Mouse (Mus musculus) forebrain, embryonic 14.5 days (tissue): Measurements from ENCODE around the gene Olfr38. TPM values are rescaled to one million over a fixed set of nuclear protein-coding genes. Genes with fewer than 3 reads are reported as not detected.

ENCODE experiments used
- ATAC-seq: fragments of 200-750 bp; cut with Nextera tagmentation; 2 replicates; pipeline ENCODE4 v1.8.0; 2017; ENCODE audit warnings: mild to moderate bottlenecking, moderate library complexity
- DNase-seq: peaks from one replicate; pipeline ENCODE4 v3.0.0-alpha.2; 2015; ENCODE audit warnings: low spot score
- H3K27ac ChIP-seq: fragments of 300-500 bp; sonication (generic); 2 replicates; pipeline ENCODE4 v1.5.1; 2014; ENCODE audit warnings: low read depth, mild to moderate bottlenecking, control low read depth, low read length, moderate library complexity
- H3K27me3 ChIP-seq: fragments of 300-500 bp; sonication (generic); replicated peaks from 2 replicates; pipeline ENCODE4 v1.6.1; 2014; ENCODE audit warnings: low read length, control low read depth, mixed read lengths; ENCODE audit not compliant: control insufficient read depth, insufficient read depth
- H3K36me3 ChIP-seq: fragments of 300-500 bp; sonication (generic); 2 replicates; pipeline ENCODE4 v1.6.1; 2014; ENCODE audit warnings: low read length, control low read depth; ENCODE audit not compliant: control insufficient read depth, insufficient read depth
- H3K4me1 ChIP-seq: fragments of 300-500 bp; sonication (generic); 2 replicates; pipeline ENCODE4 v1.6.1; 2014; ENCODE audit warnings: antibody characterized with exemption, low read length, control low read depth; ENCODE audit not compliant: control insufficient read depth, insufficient read depth
- H3K4me2 ChIP-seq: fragments of 300-500 bp; sonication (generic); 2 replicates; pipeline ENCODE4 v1.6.1; 2014; ENCODE audit warnings: mild to moderate bottlenecking, control low read depth, low read length
- H3K4me3 ChIP-seq: fragments of 300-500 bp; sonication (generic); 2 replicates; pipeline ENCODE4 v1.5.1; 2014; ENCODE audit warnings: low read depth, low read length, control low read depth
- H3K9ac ChIP-seq: fragments of 300-500 bp; sonication (generic); 2 replicates; pipeline ENCODE4 v1.6.1; 2014; ENCODE audit warnings: mild to moderate bottlenecking, low read length, control low read depth, moderate library complexity
- H3K9me3 ChIP-seq: fragments of 300-500 bp; sonication (generic); replicated peaks from 2 replicates; pipeline ENCODE4 v1.6.1; 2016; ENCODE audit warnings: low read length, control low read depth, mixed read lengths; ENCODE audit not compliant: control insufficient read depth
- WGBS: fragments of 180-500 bp; shearing (Covaris S2); extraction: QIAGEN DNeasy Blood & Tissue Kit; methylation state at CpG from one replicate; pipeline ENCODE4 v1.1.7; 2014; 5-methylcytosine and 5-hydroxymethylcytosine counted together
- polyA plus RNA-seq: library from polyadenylated mRNA; unstranded; fragments of >200 nt; fragmentation: Nextera tagmentation; extraction: Ambion mirVana; gene quantifications from 2 replicates; pipeline ENCODE4 v1.2.1, GENCODE M21; 2014

The Olfr38 gene
- not detected in 2 replicates for polyA plus RNA-seq

GRCm38 (mm10) chr6:42756104-42756503 is at the start of gene Olfr38:
TSS of gene Olfr38 (plus strand) at chr6:42756404.
- WGBS = 83% methylated on average over 1 of the region's 1 CpGs
- Histone ChIP-seq H3K27ac (no peak within 1 kb of the TSS), H3K4me3 (no peak within 1 kb of the TSS), H3K4me1 (no peaks in the 10 kb centered on the region), H3K9me3 (no peaks in the 10 kb centered on the region), H3K27me3 (no peaks in the 10 kb centered on the region), H3K4me2 (no peak within 1 kb of the TSS), H3K36me3 (no peaks in the 10 kb centered on the region), H3K9ac (no peak within 1 kb of the TSS)
- DNase-seq (no peak), ATAC-seq (no peak)

GRCm38 (mm10) chr6:42709291-42710211 is 46.7 kb upstream of the Olfr38 start, which contains the start of gene Tcaf1:
TSS of gene Tcaf1 (minus strand) at chr6:42710088.
- DNase-seq (peak; percentile 95), ATAC-seq (peak; percentile 100)
- H3K4me1 ChIP-seq = peaks cover 16% of the 10 kb centered on the region
- H3K27me3 ChIP-seq = no peaks in the 10 kb centered on the region
- H3K9ac ChIP-seq = peak within 1 kb of the TSS; percentile 94
- no peaks in the 10 kb centered on the region for H3K36me3 ChIP-seq
- under 1% methylated on average over 28 of the region's 28 CpGs for WGBS
- H3K4me3 ChIP-seq = peak within 1 kb of the TSS; percentile 73
- H3K9me3 ChIP-seq = no peaks in the 10 kb centered on the region
- H3K27ac ChIP-seq = peak within 1 kb of the TSS; percentile 98
- peak within 1 kb of the TSS; percentile 67 for H3K4me2 ChIP-seq

GRCm38 (mm10) chr6:42714668-42715067 is 41.5 kb upstream of the Olfr38 start:
- H3K27me3 ChIP-seq = no peaks in the 10 kb centered on the region
- no peak for ATAC-seq
- 77% methylated on average over 8 of the region's 8 CpGs for WGBS
- no peak overlapping the region for H3K4me2 ChIP-seq
- DNase-seq = no peak
- H3K9ac ChIP-seq = no peak overlapping the region
- H3K4me1 ChIP-seq = no peaks in the 10 kb centered on the region
- H3K9me3 ChIP-seq = no peaks in the 10 kb centered on the region
- H3K27ac ChIP-seq = no peak overlapping the region
- H3K4me3 ChIP-seq = no peak overlapping the region
- H3K36me3 ChIP-seq = no peaks in the 10 kb centered on the region

GRCm38 (mm10) chr6:42717973-42718372 is 38.2 kb upstream of the Olfr38 start:
- Histone ChIP-seq H3K9me3 (no peaks in the 10 kb centered on the region), H3K4me1 (no peaks in the 10 kb centered on the region), H3K4me3 (no peak overlapping the region), H3K4me2 (no peak overlapping the region), H3K9ac (no peak overlapping the region), H3K36me3 (no peaks in the 10 kb centered on the region), H3K27ac (no peak overlapping the region), H3K27me3 (no peaks in the 10 kb centered on the region)
- ATAC-seq (no peak), DNase-seq (no peak)

- H3K9ac ChIP-seq = no peak within 1 kb of the TSS
- H3K4me3 ChIP-seq = no peak within 1 kb of the TSS
- no peak within 1 kb of the TSS for H3K4me2 ChIP-seq
- ATAC-seq = no peak
- no peaks in the 10 kb centered on the region for H3K9me3 ChIP-seq
- H3K27me3 ChIP-seq = no peaks in the 10 kb centered on the region
- no peak within 1 kb of the TSS for H3K27ac ChIP-seq
- no peaks in the 10 kb centered on the region for H3K4me1 ChIP-seq
- WGBS = 89% methylated on average over 1 of the region's 1 CpGs
- DNase-seq = no peak
- H3K36me3 ChIP-seq = no peaks in the 10 kb centered on the region
Measured at GRCm38 (mm10) chr6:42739071-42739470, 17.1 kb upstream of the Olfr38 start, which contains the start of gene Olfr453. TSS of gene Olfr453 (plus strand) at chr6:42739371.

- no peaks in the 10 kb centered on the region for H3K4me1 ChIP-seq
- no peak overlapping the region for H3K27ac ChIP-seq
- H3K4me2 ChIP-seq = no peak overlapping the region
- H3K36me3 ChIP-seq = no peaks in the 10 kb centered on the region
- 79% methylated on average over 5 of the region's 5 CpGs for WGBS
- H3K9ac ChIP-seq = no peak overlapping the region
- ATAC-seq = no peak
- no peaks in the 10 kb centered on the region for H3K9me3 ChIP-seq
- H3K4me3 ChIP-seq = no peak overlapping the region
- H3K27me3 ChIP-seq = no peaks in the 10 kb centered on the region
- DNase-seq = no peak
Measured at GRCm38 (mm10) chr6:42742303-42742702, 13.9 kb upstream of the Olfr38 start.

GRCm38 (mm10) chr6:42747846-42748245 is 8.4 kb upstream of the Olfr38 start:
- no peak for DNase-seq

GRCm38 (mm10) chr6:42777066-42777465 is 20.9 kb downstream of the Olfr38 start:
- no peaks in the 10 kb centered on the region for H3K9me3 ChIP-seq
- no peak overlapping the region for H3K4me2 ChIP-seq
- ATAC-seq = no peak
- no peak overlapping the region for H3K27ac ChIP-seq
- no peaks in the 10 kb centered on the region for H3K36me3 ChIP-seq
- H3K4me1 ChIP-seq = no peaks in the 10 kb centered on the region
- no peak overlapping the region for H3K9ac ChIP-seq
- no peak overlapping the region for H3K4me3 ChIP-seq
- 97% methylated on average over 1 of the region's 1 CpGs for WGBS
- DNase-seq = no peak
- H3K27me3 ChIP-seq = no peaks in the 10 kb centered on the region

More at GRCm38 (mm10) chr6:42747846-42748245, 8.4 kb upstream of the Olfr38 start:
- Histone ChIP-seq H3K9ac (no peak overlapping the region), H3K4me2 (no peak overlapping the region), H3K27me3 (no peaks in the 10 kb centered on the region), H3K4me3 (no peak overlapping the region), H3K36me3 (no peaks in the 10 kb centered on the region), H3K27ac (no peak overlapping the region), H3K4me1 (no peaks in the 10 kb centered on the region), H3K9me3 (no peaks in the 10 kb centered on the region)
- ATAC-seq = no peak

- DNase-seq = no peak
- Histone ChIP-seq H3K4me1 (no peaks in the 10 kb centered on the region), H3K27ac (no peak within 1 kb of the TSS), H3K9me3 (no peaks in the 10 kb centered on the region), H3K9ac (no peak within 1 kb of the TSS), H3K27me3 (no peaks in the 10 kb centered on the region), H3K4me2 (no peak within 1 kb of the TSS), H3K36me3 (no peaks in the 10 kb centered on the region), H3K4me3 (no peak within 1 kb of the TSS)
- no peak for ATAC-seq
Measured at GRCm38 (mm10) chr6:42784793-42785192, 28.6 kb downstream of the Olfr38 start, which contains the start of gene Olfr452. TSS of gene Olfr452 (plus strand) at chr6:42785093.
